Mouse (Mus musculus) liver, embryonic 18 days (tissue): ENCODE results near the gene Foxp3. TPM values are rescaled to one million over a fixed set of nuclear protein-coding genes. Genes with fewer than 3 reads are reported as not detected.

Experiments
- polyA plus RNA-seq: library from polyadenylated mRNA; depleted of rRNA; stranded (reverse); fragments of >200 nt; gene quantifications from 2 replicates; pipeline ENCODE4 v1.2.3, GENCODE M21; 2012; rRNA removed

Gene Foxp3
- not detected in 2 replicates for polyA plus RNA-seq

GRCm38 (mm10) chrX:7573176-7574086, at the start of gene Foxp3:
TSS of gene Foxp3 (plus strand) at chrX:7573644.

GRCm38 (mm10) chrX:7574087-7574884, 842 bp downstream of the Foxp3 start, which contains the start of gene Ppp1r3f:
TSS of gene Ppp1r3f (minus strand) at chrX:7574283.

GRCm38 (mm10) chrX:7604879-7605574, 31.6 kb downstream of the Foxp3 start, which contains the start of gene Ccdc22:
TSS of gene Ccdc22 (minus strand) at chrX:7605517.

GRCm38 (mm10) chrX:7606783-7607182, 33.3 kb downstream of the Foxp3 start, which contains the start of gene Cacna1f:
TSS of gene Cacna1f (plus strand) at chrX:7607083.

GRCm38 (mm10) chrX:7638401-7639091, 65.1 kb downstream of the Foxp3 start, which contains the start of gene Syp:
TSS of gene Syp (plus strand) at chrX:7638471.

Other genes with a start within 250 kb of the Foxp3 start
- gene Usp27x, start 197.8 kb upstream of the Foxp3 start, polyA plus RNA-seq: 0.16 and 0.20 TPM in 2 replicates
- gene Ppp1r3f, start 639 bp downstream of the Foxp3 start, polyA plus RNA-seq: 0.46 and 0.56 TPM in 2 replicates
- gene Ccdc22, start 31.9 kb downstream of the Foxp3 start, polyA plus RNA-seq: 6.9 and 7.6 TPM in 2 replicates
- 0.05 and 0.06 TPM in 2 replicates for gene Cacna1f, start 33.4 kb downstream of the Foxp3 start, polyA plus RNA-seq
- gene Syp, start 64.8 kb downstream of the Foxp3 start, polyA plus RNA-seq: 0.23 and 0.28 TPM in 2 replicates
- gene Prickle3, start 83.6 kb downstream of the Foxp3 start, polyA plus RNA-seq: 2.9 and 3.9 TPM in 2 replicates
- gene Plp2, start 97.7 kb downstream of the Foxp3 start, polyA plus RNA-seq: 37.9 and 40.3 TPM in 2 replicates
- gene Magix, start 107.6 kb downstream of the Foxp3 start, polyA plus RNA-seq: 0.44 and 0.87 TPM in 2 replicates
- gene Gpkow, start 123.5 kb downstream of the Foxp3 start, polyA plus RNA-seq: 6.4 and 6.9 TPM in 2 replicates
- gene Wdr45, start 140.7 kb downstream of the Foxp3 start, polyA plus RNA-seq: 19.9 and 21.9 TPM in 2 replicates
- 0.05 TPM in 1 of 2 replicates, not detected in the other for gene Gm45208, start 148.6 kb downstream of the Foxp3 start, polyA plus RNA-seq
- gene Praf2, start 154.8 kb downstream of the Foxp3 start, polyA plus RNA-seq: 3.3 and 4.0 TPM in 2 replicates
- gene Ccdc120, start 177.3 kb downstream of the Foxp3 start, polyA plus RNA-seq: 2.8 and 3.8 TPM in 2 replicates
- gene Tfe3, start 188.9 kb downstream of the Foxp3 start, polyA plus RNA-seq: 5.0 and 5.3 TPM in 2 replicates
- gene Gripap1, start 216.1 kb downstream of the Foxp3 start, polyA plus RNA-seq: 24.9 and 29.9 TPM in 2 replicates
- 0.28 and 0.29 TPM in 2 replicates for gene Kcnd1, start 248.6 kb downstream of the Foxp3 start, polyA plus RNA-seq